Mouse (Mus musculus): ENCODE measurements at regions not wholly inside any gene's neighbourhood (a gene's known extent, or its start where the extent isn't known, plus 50 kb on each side); places are given as distances from the start of the nearest gene placed in this dataset.
A peak's percentile ranks its signal among the peaks of the same experiment; 100 is the strongest.
"Not testable (repeated sequence)": the region's sequence is repeated elsewhere in the genome, so short reads cannot be mapped to it uniquely, and the experiment has no call there.

- DNase-seq: peak; percentile 7 to 26
Observed at GRCm38 (mm10) chr1:47299311-47299710, 406.7 kb upstream of the Slc39a10 start.

DNA sequence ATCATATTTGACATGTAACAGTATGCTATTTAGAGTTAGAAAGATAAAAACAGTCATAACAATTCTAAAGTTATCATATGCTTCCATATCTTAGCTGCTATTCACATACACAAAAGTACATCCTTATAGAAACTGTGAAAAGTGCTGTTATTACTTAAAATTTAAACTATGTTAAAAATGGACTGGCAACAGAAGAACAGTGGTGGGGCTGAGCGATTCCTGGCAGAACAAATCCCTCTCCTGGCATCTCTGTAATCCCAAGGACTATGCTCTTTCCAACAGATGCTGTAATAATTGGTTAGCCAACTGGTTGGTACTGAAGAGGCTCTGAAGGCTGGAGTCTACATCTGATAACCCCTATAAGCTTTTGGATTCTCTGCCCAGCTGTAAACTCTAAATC is 393.0 kb upstream of the Slc39a10 start:
- DNase-seq: no peak

DNA sequence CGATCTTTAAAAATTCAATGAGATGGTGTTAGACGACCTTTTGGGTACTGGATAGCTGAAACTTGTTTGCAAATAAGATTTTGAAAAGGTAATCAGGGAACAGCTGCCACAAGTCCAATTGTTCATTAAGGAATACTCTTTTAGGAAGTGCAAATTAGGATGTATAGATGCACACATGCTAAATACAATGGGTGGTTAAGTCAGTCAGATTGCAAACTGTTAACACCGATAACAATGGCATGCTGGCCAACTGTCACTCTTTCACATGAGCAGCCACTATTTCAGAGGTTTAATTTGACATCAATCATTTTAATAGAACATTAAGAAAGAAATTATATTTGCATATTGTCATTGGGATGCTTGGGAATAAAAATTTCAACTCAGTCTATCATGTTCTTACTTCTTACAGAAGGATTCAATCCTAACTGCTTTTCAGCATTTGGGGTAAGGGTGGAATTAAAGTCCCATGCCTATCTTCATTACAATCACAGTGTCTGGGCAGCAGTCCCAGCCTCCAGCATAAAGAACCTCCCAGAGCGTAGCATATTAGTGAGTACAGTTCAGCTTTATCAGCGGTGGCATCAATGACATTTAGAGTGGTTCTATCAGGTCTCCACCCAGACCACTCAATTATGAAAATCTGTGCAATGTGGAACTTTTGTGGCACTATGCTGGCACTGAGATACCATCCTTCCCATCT is 385.8 kb upstream of the Slc39a10 start:
- DNase-seq: peak; percentile 8 to 14

DNA sequence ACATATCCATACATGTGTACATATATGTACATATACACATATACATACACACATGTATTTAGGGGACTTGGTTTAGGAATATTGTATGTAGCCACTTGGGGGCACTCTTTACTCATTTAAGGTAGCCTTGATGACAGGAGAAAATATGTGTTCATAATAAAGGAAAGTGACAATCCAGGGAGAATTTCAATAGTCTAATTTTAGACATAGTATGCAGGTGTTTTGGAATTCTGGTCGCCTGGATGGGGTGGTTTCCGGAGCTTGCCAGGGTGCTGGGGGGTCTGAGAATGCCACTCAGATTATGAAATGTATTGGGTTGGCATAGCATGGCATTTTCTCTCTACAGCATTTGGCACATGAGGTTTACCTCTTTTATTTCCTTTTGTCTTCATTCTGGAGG is 385.2 kb upstream of the Slc39a10 start:
- peak; percentile 34 to 42 for DNase-seq

- DNase-seq: no peak
Observed at GRCm38 (mm10) chr1:47272131-47272530, 379.5 kb upstream of the Slc39a10 start.

GRCm38 (mm10) chr1:47263611-47264010 is 371.0 kb upstream of the Slc39a10 start:
- DNase-seq: peak; percentile 16 to 20

DNA sequence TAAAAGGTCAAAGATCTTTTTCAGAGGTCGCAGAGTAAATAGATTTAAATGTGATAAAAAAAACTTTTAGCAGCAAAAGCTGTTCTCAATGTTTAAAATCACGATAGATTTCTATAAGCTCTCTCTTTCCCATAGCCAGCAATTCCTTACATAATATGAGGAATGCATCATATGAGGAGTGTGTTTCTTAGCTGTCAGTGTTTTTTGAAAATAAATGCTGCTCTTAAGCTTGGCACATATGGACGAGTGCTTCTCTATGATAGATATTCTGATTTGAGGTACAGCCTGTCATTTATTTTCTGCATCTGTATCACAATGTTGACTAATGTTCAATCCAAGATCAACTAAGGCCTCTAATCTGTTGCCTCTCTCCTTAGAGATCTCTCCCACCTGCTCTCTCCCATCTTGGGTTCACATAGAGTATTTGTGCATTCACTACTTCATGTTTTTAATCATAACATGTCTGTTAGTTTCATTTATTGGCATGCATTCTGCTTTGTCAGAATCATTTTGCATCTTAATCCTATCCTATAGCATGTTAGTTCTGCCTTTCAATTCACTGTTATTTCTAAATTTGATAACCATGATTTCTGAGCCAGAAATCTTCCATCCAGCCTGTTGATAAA is 369.0 kb upstream of the Slc39a10 start:
- no peak for DNase-seq

GRCm38 (mm10) chr1:47250706-47251105 is 358.1 kb upstream of the Slc39a10 start:
- peak; percentile 47 to 65 for DNase-seq

- no peak for DNase-seq
Observed at GRCm38 (mm10) chr1:47217088-47217487, 324.4 kb upstream of the Slc39a10 start.

- DNase-seq: no peak
Observed at GRCm38 (mm10) chr1:47216419-47217002, 323.9 kb upstream of the Slc39a10 start.

DNA sequence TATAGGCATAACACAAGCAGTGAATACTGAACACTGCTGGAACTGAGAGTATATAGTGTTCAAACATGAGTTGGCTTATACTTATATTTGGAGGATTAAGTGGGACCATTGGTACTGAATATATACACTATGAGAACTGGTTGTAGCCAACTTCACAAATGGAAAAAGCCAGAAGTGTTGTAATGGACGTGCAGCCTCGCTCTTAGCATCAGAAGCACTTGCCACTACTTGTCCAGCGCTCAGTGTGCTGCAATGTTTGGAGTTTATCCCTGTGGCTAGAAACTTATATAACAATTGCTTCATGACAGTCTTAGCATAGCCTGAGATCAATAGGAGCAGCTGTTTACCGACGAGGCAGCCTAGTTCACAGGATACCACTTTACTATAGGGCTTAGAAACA is 320.8 kb upstream of the Slc39a10 start:
- no peak for DNase-seq

DNA sequence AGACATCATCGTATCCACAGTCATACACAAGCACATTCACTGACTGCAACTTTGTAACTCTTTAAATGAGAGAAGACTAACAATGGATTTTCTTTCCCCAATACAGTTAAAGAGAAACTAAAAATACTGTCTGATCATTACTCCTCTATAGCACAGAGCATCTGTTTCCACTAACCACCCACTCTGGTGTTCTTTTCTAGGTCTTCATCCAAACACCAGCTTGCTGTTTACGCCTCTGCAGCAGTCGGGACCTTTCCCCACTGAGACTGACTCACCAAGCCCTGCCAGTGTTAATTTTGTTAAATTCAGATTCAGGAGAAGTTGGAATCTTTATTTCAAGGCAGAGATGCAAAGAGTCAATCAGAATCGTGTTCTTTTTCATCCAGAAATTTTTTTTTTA is 300.3 kb upstream of the Slc39a10 start:
- DNase-seq: no peak

GRCm38 (mm10) chr1:47164417-47164816 is 271.8 kb upstream of the Slc39a10 start:
- no peak for DNase-seq

DNA sequence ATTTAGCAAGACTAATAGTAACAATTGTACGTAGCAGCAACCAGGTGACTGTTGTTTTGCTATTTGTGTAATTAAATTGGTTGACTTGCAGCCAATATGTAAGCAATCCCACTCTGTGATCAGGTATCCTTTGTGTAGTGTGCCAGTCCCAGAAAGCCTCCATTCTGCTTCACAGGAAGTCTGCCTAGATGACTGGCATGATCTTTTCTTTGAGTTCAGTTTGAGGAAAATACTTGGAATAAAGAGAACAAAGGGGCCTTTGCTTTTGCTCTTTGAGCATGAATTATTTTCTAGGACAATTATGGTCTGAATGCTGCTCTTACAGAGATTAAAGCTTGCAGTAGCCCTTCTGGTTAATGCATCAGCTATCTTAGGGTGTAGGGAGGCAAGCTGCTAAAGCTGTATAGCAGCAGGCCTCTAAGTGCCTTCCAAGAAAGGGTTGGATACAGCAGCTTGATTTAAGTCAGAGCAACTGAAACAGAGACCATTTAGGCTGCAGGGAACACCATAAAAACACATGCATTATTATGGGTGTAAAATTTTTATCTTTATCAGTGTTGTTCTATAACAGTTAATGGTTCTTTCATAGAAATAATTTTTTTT is 271.3 kb upstream of the Slc39a10 start:
- DNase-seq: no peak

DNA sequence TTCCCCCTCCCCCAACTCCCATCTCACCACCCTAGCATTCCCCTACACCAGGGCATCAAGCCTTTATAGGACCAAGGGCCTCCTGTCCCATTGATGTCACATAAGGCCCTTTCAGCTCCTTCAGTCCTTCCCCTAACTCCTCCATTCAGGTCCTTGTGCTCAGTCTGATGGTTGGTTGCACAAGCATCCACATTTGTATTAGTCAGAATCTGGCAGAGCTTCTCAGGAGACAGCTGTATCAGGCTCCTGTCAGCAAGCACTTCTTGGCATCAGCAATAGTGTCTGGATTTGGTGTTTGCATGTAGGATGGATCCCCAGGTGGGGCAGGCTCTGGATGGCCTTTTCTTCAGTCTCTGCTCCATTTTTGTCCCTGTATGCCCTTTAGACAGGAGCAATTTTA is 237.4 kb upstream of the Slc39a10 start:
- DNase-seq: not testable (repeated sequence)

- DNase-seq: no peak
Observed at GRCm38 (mm10) chr1:47119636-47120035, 227.0 kb upstream of the Slc39a10 start.

DNA sequence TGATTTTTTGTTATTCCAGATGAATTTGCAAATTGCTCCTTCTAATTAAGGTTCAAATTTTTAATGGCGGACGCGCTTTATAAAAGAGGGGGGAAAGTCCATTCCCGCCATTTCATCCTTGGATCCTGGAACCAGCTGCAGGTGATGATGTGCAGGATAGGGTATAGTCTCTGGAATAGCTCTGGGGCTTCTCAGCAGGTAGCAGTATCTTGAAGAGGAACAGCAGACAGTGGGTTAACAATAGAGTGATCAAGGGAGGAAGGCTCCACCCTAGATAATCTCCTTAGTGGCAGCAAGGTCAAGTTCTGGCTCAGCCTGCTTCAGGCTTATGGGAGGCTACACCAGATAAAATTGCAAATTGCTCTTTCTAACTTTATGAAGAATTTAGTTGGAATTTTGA is 224.0 kb upstream of the Slc39a10 start:
- not testable (repeated sequence) for DNase-seq

GRCm38 (mm10) chr1:47112494-47112893 is 219.8 kb upstream of the Slc39a10 start:
- no peak for DNase-seq

DNA sequence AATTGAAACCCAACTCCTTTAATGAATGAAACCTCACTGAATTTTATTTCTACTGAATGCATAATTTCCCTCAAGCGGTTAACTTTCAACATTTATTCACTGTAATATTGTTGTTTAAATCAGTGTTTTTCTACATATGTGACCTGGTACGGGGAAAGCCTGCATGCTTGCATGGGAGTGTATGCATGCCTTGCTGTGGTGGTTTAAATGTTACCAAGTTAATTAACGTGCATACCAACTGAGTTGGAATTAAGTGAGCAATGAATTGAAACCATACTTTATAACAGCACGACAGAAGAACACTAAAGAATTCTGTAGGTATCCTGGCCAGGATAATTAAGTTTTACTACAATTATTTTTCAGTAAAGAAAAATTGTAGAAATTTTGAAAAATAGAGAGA is 211.4 kb upstream of the Slc39a10 start:
- no peak for DNase-seq

DNA sequence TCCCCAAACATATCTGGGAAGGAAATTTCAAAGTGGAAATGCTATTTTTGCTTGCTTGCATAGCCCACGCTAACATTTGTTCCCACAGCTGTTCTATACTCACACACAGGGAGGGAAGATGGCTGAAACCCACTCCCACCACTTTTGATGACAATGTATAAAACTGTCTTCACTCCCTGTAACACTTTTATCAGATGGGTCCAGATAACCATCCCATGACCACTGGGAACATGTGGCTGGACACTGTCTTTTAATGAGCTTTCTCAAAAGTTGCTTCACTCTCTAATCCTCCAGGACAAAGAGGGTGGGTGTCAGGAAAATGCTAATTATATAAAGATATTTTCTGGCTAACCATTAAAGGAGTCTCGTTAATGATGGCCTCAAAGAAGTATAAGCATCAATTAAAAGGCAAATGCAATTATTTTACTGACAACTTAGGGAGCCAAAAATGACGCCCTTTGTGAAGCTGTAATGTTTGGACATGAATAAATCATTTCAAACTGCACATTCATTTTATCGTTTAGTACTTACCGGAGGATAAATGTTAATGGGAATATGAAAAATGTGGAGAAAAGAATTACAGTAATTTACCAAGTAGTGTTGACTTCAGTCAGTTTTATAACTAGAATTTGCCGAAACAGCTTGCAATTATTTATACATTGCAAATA is 210.8 kb upstream of the Slc39a10 start:
- DNase-seq: no peak

DNA sequence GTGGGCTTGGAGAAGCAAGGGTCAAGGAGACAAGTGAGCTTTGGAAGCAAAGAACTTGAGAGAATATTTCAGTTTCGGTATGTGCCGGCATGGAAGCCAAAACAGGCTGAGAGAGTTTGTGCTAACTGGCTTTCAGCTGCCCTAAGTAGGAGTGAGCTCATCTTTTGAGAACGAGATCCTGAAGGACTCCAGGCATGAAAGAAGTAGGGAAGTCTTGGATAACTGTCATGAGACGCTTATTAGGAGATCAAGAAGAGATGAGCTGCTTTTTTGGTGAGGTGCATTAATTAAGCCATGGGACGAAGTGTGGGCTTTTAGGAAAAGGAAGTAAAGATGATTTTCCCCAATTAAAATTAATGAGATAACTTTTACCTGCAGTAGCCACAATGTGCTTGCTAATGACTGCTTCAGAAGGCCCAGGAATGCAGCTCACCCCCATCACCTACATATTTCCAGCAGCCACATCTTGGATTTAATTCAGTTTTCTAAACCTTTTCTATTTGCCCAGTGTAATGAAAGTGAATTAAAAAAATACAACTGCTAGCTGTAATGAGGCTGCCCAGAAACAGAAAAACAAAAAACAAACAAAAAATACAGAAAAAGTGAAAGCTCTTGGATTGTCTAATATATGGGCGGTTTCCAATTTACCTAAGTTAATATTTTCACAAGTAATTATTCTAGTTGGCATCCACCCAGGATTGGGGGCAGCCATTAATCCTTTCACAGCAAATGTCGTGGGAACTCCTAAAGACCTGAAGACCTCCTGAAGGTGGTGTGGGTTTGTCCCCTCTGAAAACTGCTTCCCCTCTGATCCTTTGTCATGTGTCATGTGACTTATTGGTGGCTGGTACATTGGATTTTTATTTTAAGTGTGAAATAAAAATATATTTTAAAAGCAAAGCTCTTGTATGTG is 204.7 kb upstream of the Slc39a10 start:
- no peak for DNase-seq

GRCm38 (mm10) chr1:47094498-47094897 is 201.8 kb upstream of the Slc39a10 start:
- no peak for DNase-seq

Measured in cerebellum, adult 18-20 months (tissue).